8 mouse cellular contexts compared by ENCODE assay signal in the genomic region with DNA sequence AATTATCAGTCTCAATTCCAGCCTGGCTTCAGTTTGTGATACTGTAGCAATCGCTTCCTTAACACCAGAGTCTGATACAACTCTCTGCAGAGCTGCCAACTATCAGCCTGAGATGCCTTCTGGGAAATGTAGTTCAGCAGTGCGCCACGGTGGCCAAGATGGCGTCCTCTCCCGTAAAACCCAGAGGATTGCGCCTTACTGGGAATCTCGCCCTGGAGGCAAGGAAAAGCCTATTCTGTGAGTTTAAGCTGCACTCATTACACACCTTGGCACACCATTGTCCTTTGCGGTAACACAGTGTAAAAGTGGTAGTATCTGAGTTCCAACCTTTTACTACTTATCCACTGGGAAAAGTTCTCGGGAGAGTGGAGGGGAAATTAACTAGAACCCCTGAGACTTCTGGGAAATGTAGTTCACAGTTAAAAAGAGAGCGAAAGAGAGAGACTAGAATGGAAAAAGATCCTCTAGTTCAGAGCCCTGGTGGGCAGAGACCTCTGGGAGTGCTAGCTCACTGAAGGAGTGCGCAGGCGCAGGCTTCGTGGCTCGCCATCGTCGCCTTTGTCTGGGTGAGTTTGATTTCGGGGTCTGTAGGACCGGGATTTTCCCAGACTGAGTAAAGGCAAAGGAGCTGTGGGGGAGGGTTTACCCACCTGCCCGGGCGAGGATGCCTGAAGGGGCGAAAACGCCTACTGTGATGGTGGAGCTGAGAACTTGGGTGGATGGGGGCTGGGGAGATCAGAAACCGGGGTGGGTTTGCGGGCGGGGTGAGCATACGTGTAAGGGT. TPM values are rescaled to one million over a fixed set of nuclear protein-coding genes. Genes with fewer than 3 reads are reported as not detected.
A peak's percentile ranks its signal among the peaks of the same experiment; 100 is the strongest.
DNase-seq lines count a peak whose midpoint lies in the region; ATAC-seq lines count a peak whose summit lies in the region.

A gene (plus strand): TSS at position 132 of the 784 bp plus-strand sequence.

- no peaks in the 10 kb centered on the region for H3K9me3 ChIP-seq in hindbrain, embryonic 16.5 days (ENCODE audit: control insufficient read depth, low read length)

- no peaks in the 10 kb centered on the region for H3K27me3 ChIP-seq in hindbrain, embryonic 16.5 days (replicated peaks; ENCODE audit: control insufficient read depth, insufficient read depth, low read length)

- peak within 1 kb of the TSS; percentile 65 for H3K4me2 ChIP-seq in hindbrain, embryonic 16.5 days (ENCODE audit: low read length)

- peak; percentile 85 for DNase-seq in WW6 (ENCODE audit: low read depth, low spot score)
- DNase-seq in cerebellum, postnatal 4 days (ENCODE audit: low spot score in 2 of 2): peak; percentile 82 to 90
- DNase-seq in gastrocnemius, adult 18-20 months (ENCODE audit: low spot score): peak; percentile 94
- peak; percentile 86 to 91 for DNase-seq in left cerebral cortex, adult 18-20 months (ENCODE audit: low spot score in 2 of 2)
- peak; percentile 92 for DNase-seq in right cerebral cortex, adult 18-20 months
- DNase-seq in urinary bladder, postnatal 10 days (ENCODE audit: low spot score): peak; percentile 70

- H3K4me1 ChIP-seq in hindbrain, embryonic 16.5 days (ENCODE audit: control insufficient read depth, insufficient read depth, low read depth, low read length): peaks cover 13% of the 10 kb centered on the region

- peak within 1 kb of the TSS; percentile 96 for H3K27ac ChIP-seq in hindbrain, embryonic 16.5 days (ENCODE audit: low read depth, low read length)
- peak within 1 kb of the TSS; percentile 75 for H3K27ac ChIP-seq in macrophage

- ATAC-seq in hindbrain, embryonic 16.5 days: peak; percentile 79

- peak within 1 kb of the TSS; percentile 79 for H3K9ac ChIP-seq in hindbrain, embryonic 16.5 days (ENCODE audit: low read depth, low read length)

- H3K4me3 ChIP-seq in hindbrain, embryonic 16.5 days (ENCODE audit: low read length): peak within 1 kb of the TSS; percentile 66
- H3K4me3 ChIP-seq in macrophage (ENCODE audit: inconsistent target): peak within 1 kb of the TSS; percentile 85

- under 1% methylated on average over 26 of the region's 26 CpGs for WGBS in hindbrain, embryonic 16.5 days
- WGBS in macrophage (ENCODE audit: missing documents): under 1% methylated on average over 26 of the region's 26 CpGs

- H3K79me2 ChIP-seq in macrophage (ENCODE audit: inconsistent target): peaks cover 46% of the 10 kb centered on the region

- peaks cover 8% of the 10 kb centered on the region for H3K36me3 ChIP-seq in hindbrain, embryonic 16.5 days (ENCODE audit: control insufficient read depth, insufficient read depth, low read length)
- no peaks in the 10 kb centered on the region; the same call in 1 of the 2 replicates for H3K36me3 ChIP-seq in macrophage (ENCODE audit: inconsistent target)

RNA-seq across cellular contexts. Expression of the gene that starts here (rescaled TPM):
- 10 to 100 TPM; 33.3 to 37.9 TPM for total RNA-seq in gastrocnemius, adult 18-20 months (2021)
- polyA plus RNA-seq in hindbrain, embryonic 16.5 days (2015; fragmentation: Nextera tagmentation; extraction: Ambion mirVana): 69.0 and 75.5 TPM in 2 replicates
- 10 to 100 TPM; 64.8 to 75.6 TPM for total RNA-seq in left cerebral cortex, adult 18-20 months (2021)
- total RNA-seq in macrophage (2018; cell fraction: chromatin; rRNA removed): 10 to 100 TPM; 10.2 to 58.8 (median 24.9) TPM
- 10 to 100 TPM; 10.6 to 27.9 (median 18.3) TPM for total RNA-seq in macrophage (2018; cell fraction: cytosol; rRNA removed)
- total RNA-seq in macrophage (2018; cell fraction: nucleus; rRNA removed): 10 to 100 TPM in 25 of 26 experiments, 1 to 10 TPM in 1; 9.2 to 67.2 (median 28.1) TPM
- 12.5 to 26.3 TPM (median 21.7 TPM) in 3 replicates for polyA plus RNA-seq in macrophage (2018)

Comparison
In these comparisons a context has a peak if more than half of its experiments do, and no peak if none do; other contexts are left out.
1. Peak in every context shown above with its lines: DNase-seq, ATAC-seq, H3K4me3 ChIP-seq and H3K27ac ChIP-seq.